Mouse (Mus musculus) C2C12 (cell line): ENCODE data around the gene Guca2a.

Experiments used
- CTCF ChIP-seq: IDR thresholded peaks from one replicate; pipeline ENCODE4 v1.5.1; 2011; ENCODE audit not compliant: control insufficient read depth, insufficient read depth, insufficient read length
- FOSL1 ChIP-seq: IDR thresholded peaks from one replicate; pipeline ENCODE4 v1.8.0; 2011; ENCODE audit warnings: mild to moderate bottlenecking, low read length; ENCODE audit not compliant: poor library complexity, insufficient read depth, severe bottlenecking
- MAX ChIP-seq: IDR thresholded peaks from one replicate; pipeline ENCODE4 v1.6.1; 2011; ENCODE audit warnings: mild to moderate bottlenecking, control low read depth
- USF1 ChIP-seq: IDR thresholded peaks from one replicate; pipeline ENCODE4 v1.6.1; 2011; ENCODE audit warnings: low read depth, mild to moderate bottlenecking, control low read depth, moderate library complexity

- TF ChIP-seq CTCF (no peak), USF1 (no peak), FOSL1 (no peak), MAX (no peak)
Observed at GRCm38 (mm10) chr4:119626876-119627275, 10.6 kb upstream of the Guca2a start.
